Mouse (Mus musculus) ES-Bruce4 (cell line): ENCODE data around the gene Cd84.

Experiments used
- CTCF ChIP-seq: IDR thresholded peaks from one replicate; pipeline ENCODE4 v1.8.1; 2011; ENCODE audit warnings: low read depth, low read length
- POLR2A ChIP-seq: IDR thresholded peaks from one replicate; pipeline ENCODE4 v1.8.1; 2011; ENCODE audit warnings: low read length; ENCODE audit not compliant: insufficient read depth

GRCm38 (mm10) chr1:171919901-171920510 lies 80.5 kb downstream of the Cd84 start:
- no peak for TF ChIP-seq POLR2A
- TF ChIP-seq CTCF, result no peak
